Mouse (Mus musculus) intestine, postnatal 0 days (tissue): ENCODE measurements around the gene Rhd. TPM values are rescaled to one million over a fixed set of nuclear protein-coding genes. Genes with fewer than 3 reads are reported as not detected.

Source experiments
- ATAC-seq: fragments of 200-750 bp; cut with Nextera tagmentation; 2 replicates; pipeline ENCODE4 v1.8.0; 2017; ENCODE audit warnings: mild to moderate bottlenecking, moderate TSS enrichment, moderate library complexity
- H3K27ac ChIP-seq: fragments of 300-500 bp; sonication (generic); 2 replicates; pipeline ENCODE4 v1.5.1; 2014; ENCODE audit warnings: mild to moderate bottlenecking, low read depth, low read length, moderate library complexity
- H3K27me3 ChIP-seq: fragments of 300-500 bp; sonication (generic); replicated peaks from 2 replicates; pipeline ENCODE4 v1.6.1; 2014; ENCODE audit warnings: low read length, mixed read lengths; ENCODE audit not compliant: control insufficient read depth, insufficient read depth
- H3K36me3 ChIP-seq: fragments of 300-500 bp; sonication (generic); 2 replicates; pipeline ENCODE4 v1.6.1; 2014; ENCODE audit warnings: mild to moderate bottlenecking, moderate library complexity; ENCODE audit not compliant: control insufficient read depth, insufficient read depth
- H3K4me1 ChIP-seq: fragments of 300-500 bp; sonication (generic); replicated peaks from 2 replicates; pipeline ENCODE4 v1.6.1; 2014; ENCODE audit warnings: antibody characterized with exemption, low read length, mixed read lengths; ENCODE audit not compliant: control insufficient read depth, insufficient read depth
- H3K4me2 ChIP-seq: fragments of 300-500 bp; sonication (generic); replicated peaks from 2 replicates; pipeline ENCODE4 v1.6.1; 2014; ENCODE audit warnings: low read depth, mild to moderate bottlenecking, moderate library complexity
- H3K4me3 ChIP-seq: fragments of 300-500 bp; sonication (generic); 2 replicates; pipeline ENCODE4 v1.5.1; 2014; ENCODE audit warnings: low read depth, low read length
- H3K9ac ChIP-seq: fragments of 300-500 bp; sonication (generic); 2 replicates; pipeline ENCODE4 v1.6.1; 2014; ENCODE audit warnings: mild to moderate bottlenecking, low read depth, low read length
- H3K9me3 ChIP-seq: fragments of 300-500 bp; sonication (generic); 2 replicates; pipeline ENCODE4 v1.6.1; 2016; ENCODE audit warnings: mixed run types; ENCODE audit not compliant: control insufficient read depth
- CTCF ChIP-seq: sonication (generic); IDR thresholded peaks from 2 replicates; pipeline ENCODE4 v1.5.1; 2016; ENCODE audit warnings: low read depth, mild to moderate bottlenecking, control low read depth, antibody characterized with exemption, moderate library complexity
- WGBS: fragments of 180-500 bp; shearing (Covaris S2); extraction: QIAGEN DNeasy Blood & Tissue Kit; methylation state at CpG from one replicate; pipeline ENCODE4 v1.1.7; 2014; 5-methylcytosine and 5-hydroxymethylcytosine counted together
- polyA plus RNA-seq: library from polyadenylated mRNA; unstranded; fragments of >200 nt; fragmentation: Nextera tagmentation; extraction: Ambion mirVana; gene quantifications from 2 replicates; pipeline ENCODE4 v1.2.1, GENCODE M21; 2015

Gene Rhd
- polyA plus RNA-seq, 1 experiment from 2014 or later: 0.10 TPM

DNA sequence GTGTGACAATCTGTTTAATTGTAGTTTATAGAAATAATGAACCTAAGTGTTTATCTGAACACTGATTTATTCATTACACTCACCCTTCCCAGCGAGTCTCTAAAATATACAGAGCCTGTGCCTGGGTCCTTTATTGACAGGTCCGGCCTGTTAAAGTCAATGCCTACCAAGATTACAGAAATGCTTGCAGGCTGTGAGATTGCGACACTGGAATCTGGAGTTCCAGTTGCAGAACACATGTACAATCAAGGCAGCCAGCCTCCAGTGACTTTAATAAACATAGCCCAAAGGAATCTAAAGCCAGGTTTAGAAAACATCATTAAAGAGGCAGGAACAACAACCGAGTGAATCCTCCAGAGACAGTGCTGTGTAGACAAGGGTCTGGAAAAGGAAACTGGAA, 16.7 kb upstream of the Rhd start:
- H3K27ac ChIP-seq: no peak overlapping the region
- WGBS: 44% methylated on average over 4 of the region's 4 CpGs
- H3K4me2 ChIP-seq: no peak overlapping the region
- no peak for TF ChIP-seq CTCF
- H3K9me3 ChIP-seq: no peaks in the 10 kb centered on the region
- H3K27me3 ChIP-seq: no peaks in the 10 kb centered on the region
- no peak overlapping the region; the same call in 1 of the 2 replicates for H3K9ac ChIP-seq
- no peak for ATAC-seq
- H3K36me3 ChIP-seq: no peaks in the 10 kb centered on the region
- no peak overlapping the region for H3K4me3 ChIP-seq
- H3K4me1 ChIP-seq: 0 out of 2 replicates have a peak, but pooled peaks cover 2% of the 10 kb centered on the region

- 70% methylated on average over 4 of the region's 4 CpGs for WGBS
- Histone ChIP-seq H3K36me3 (no peaks in the 10 kb centered on the region), H3K4me2 (no peak overlapping the region), H3K27me3 (no peaks in the 10 kb centered on the region), H3K4me3 (no peak overlapping the region), H3K9ac (no peak overlapping the region), H3K9me3 (no peaks in the 10 kb centered on the region), H3K27ac (no peak overlapping the region), H3K4me1 (0 out of 2 replicates have a peak, but pooled peaks cover 2% of the 10 kb centered on the region)
- TF ChIP-seq CTCF: no peak
- ATAC-seq: no peak
Measured at GRCm38 (mm10) chr4:134850551-134850950, 13.8 kb upstream of the Rhd start.

- 74% methylated on average over 2 of the region's 2 CpGs for WGBS
- Histone ChIP-seq H3K36me3 (no peaks in the 10 kb centered on the region), H3K27ac (no peak overlapping the region), H3K9ac (no peak overlapping the region), H3K9me3 (no peaks in the 10 kb centered on the region), H3K4me1 (0 out of 2 replicates have a peak, but pooled peaks cover 2% of the 10 kb centered on the region), H3K4me2 (no peak overlapping the region), H3K27me3 (no peaks in the 10 kb centered on the region), H3K4me3 (no peak overlapping the region)
- TF ChIP-seq CTCF: no peak
- ATAC-seq: no peak
Measured at GRCm38 (mm10) chr4:134851236-134851635, 13.1 kb upstream of the Rhd start.

GRCm38 (mm10) chr4:134851876-134852275, 12.5 kb upstream of the Rhd start:
- Histone ChIP-seq H3K9ac (peak overlapping the region; percentile 86), H3K4me1 (0 out of 2 replicates have a peak, but pooled peaks cover 2% of the 10 kb centered on the region), H3K4me2 (peak overlapping the region; percentile 95), H3K36me3 (no peaks in the 10 kb centered on the region), H3K27me3 (no peaks in the 10 kb centered on the region), H3K4me3 (peak overlapping the region; percentile 93), H3K9me3 (no peaks in the 10 kb centered on the region), H3K27ac (no peak overlapping the region)
- WGBS: 15% methylated on average over 14 of the region's 14 CpGs
- ATAC-seq: no peak
- peak; percentile 7; the same call in 1 of the 2 replicates for TF ChIP-seq CTCF

DNA sequence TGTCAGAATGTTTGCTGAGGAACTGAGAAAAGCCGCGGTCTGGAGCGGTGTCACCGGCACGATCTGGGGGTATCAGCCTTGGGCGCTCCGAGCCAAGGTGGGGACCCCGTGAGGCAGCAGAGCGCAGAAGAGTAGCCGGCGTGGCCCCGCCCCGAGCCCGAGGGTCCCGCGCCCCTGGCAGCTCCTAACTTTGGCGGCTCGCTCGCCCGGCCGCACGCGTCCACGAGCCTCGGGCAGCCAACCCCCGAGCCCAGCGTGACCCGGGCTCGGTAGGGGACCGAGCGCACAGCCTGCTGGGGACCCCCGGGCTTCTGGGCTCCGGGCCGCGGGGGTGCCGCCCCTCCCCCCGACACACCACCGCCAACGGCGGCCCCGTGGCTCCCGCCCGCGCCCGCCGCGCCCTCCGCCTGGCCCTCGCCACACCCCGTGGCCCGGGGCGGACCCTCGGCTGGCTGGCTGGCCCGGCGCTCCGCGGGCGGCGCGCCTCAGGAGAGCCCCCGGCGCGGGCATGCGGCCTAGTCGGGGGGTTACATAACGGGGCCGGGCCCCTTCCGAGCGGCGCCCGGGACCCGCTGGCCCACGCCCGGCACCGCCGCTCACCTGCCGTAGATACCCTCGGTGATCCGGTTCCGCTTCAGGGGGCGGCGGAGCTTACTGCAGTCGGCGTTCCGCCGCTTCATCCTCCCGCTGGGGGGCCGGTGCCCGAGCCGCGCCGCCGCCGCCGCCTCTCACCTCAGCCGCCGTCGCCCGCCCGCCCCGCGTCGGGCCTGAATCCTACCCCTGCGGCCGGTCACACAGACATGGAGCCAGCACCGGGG, 11.7 kb upstream of the Rhd start:
- peak overlapping the region; percentile 87 for H3K27ac ChIP-seq
- WGBS: under 1% methylated on average over 80 of the region's 106 CpGs
- peak overlapping the region; percentile 86 for H3K9ac ChIP-seq
- no peaks in the 10 kb centered on the region for H3K36me3 ChIP-seq
- H3K27me3 ChIP-seq: no peaks in the 10 kb centered on the region
- peak overlapping the region; percentile 95 for H3K4me2 ChIP-seq
- H3K4me1 ChIP-seq: 0 out of 2 replicates have a peak, but pooled peaks cover 2% of the 10 kb centered on the region
- no peaks in the 10 kb centered on the region for H3K9me3 ChIP-seq
- peak overlapping the region; percentile 93 for H3K4me3 ChIP-seq
- ATAC-seq: peak; percentile 18
- TF ChIP-seq CTCF: no peak

DNA sequence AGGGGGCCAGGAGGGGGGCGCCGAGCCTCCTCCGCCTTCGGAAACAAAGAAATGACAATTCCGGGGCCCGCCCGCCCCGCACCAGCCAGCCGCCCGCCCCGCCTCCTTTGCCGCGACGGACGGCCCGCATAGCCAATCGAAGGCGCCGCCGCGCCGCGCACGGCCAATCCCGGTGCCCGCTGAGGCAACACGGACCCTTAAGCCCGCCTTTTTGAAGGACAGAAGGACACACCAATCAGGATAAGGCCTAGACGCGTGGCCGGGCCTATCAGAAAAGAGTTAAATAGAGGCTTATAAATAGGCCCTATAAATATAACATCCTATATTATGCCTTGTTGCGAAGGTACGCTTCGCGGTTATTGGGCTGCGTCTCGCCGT, 11.1 kb upstream of the Rhd start, which contains the start of gene Maco1:
Maco1 (minus strand) TSS at position 87 of the 378 bp plus-strand sequence.
- peak within 1 kb of the TSS; percentile 95 for H3K4me2 ChIP-seq

More for the DNA sequence above, 11.1 kb upstream of the Rhd start, which contains the start of gene Maco1:
- TF ChIP-seq CTCF: no peak
- WGBS: under 1% methylated on average over 37 of the region's 38 CpGs
- peak within 1 kb of the TSS; percentile 86 for H3K9ac ChIP-seq
- ATAC-seq: peak; percentile 96
- H3K4me1 ChIP-seq: 0 out of 2 replicates have a peak, but pooled peaks cover 2% of the 10 kb centered on the region
- peak within 1 kb of the TSS; percentile 87 for H3K27ac ChIP-seq
- no peaks in the 10 kb centered on the region for H3K36me3 ChIP-seq
- peak within 1 kb of the TSS; percentile 93 for H3K4me3 ChIP-seq
- H3K9me3 ChIP-seq: no peaks in the 10 kb centered on the region
- H3K27me3 ChIP-seq: no peaks in the 10 kb centered on the region
